Mouse (Mus musculus) thymus, adult 2 months (tissue): ENCODE results near the gene Nmu.

ENCODE experiments used
- CTCF ChIP-seq: fragments of 200-500 bp; IDR thresholded peaks from 2 replicates; pipeline ENCODE4 v1.5.1; 2012; ENCODE audit warnings: mild to moderate bottlenecking, control low read depth, low read length, moderate library complexity, borderline replicate concordance; ENCODE audit not compliant: control insufficient read depth, poor library complexity, insufficient read depth; ENCODE audit errors: extremely low read depth
- POLR2A ChIP-seq: fragments of 200-500 bp; IDR thresholded peaks from 2 replicates; pipeline ENCODE4 v1.6.1; 2012; ENCODE audit warnings: mild to moderate bottlenecking, low read length, control low read depth, moderate library complexity; ENCODE audit not compliant: control insufficient read depth, poor library complexity, insufficient read depth; ENCODE audit errors: extremely low read depth

DNA sequence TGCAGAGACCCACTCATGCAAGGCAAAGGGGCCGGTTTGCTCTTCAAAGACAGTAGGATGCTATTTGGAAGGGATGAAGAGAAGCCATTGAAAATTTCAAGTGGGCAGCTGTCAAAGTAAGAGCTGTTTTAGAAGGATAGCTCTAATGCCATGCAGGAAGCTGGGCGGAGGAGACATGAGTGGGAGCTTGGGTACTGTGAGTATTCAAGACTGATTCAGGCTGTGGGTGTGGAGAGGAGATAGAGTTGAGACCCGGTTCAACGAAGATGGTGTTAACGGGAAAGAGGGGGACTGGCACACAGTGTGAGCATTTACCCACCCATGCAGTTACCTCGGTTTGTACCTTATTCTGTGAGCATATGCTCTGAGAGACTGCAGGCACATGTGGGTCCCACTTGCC, 20.1 kb upstream of the Nmu start:
- TF ChIP-seq CTCF, result no peak
- TF ChIP-seq POLR2A, result no peak
